24 mouse cellular contexts compared by ENCODE assay signal in genomic region chr14:108021331-108021730, GRCm38 (mm10).
A peak's percentile ranks its signal among the peaks of the same experiment; 100 is the strongest.
DNase-seq lines count a peak whose midpoint lies in the region; ATAC-seq and TF ChIP-seq lines count a peak whose summit lies in the region.
"Had no signal": no experiment of that assay in that cellular context is flagged by ENCODE, and none has a peak within 500 bp of the region (broad histone marks: within the 10 kb centered on the region; RNA-seq: fewer than 3 reads in every experiment).

No protein-coding gene starts in this region.

- 60% methylated on average over 7 of the region's 7 CpGs for WGBS in forebrain, embryonic 15.5 days
- WGBS in forebrain, embryonic 12.5 days, result 86% methylated on average over 7 of the region's 7 CpGs
- 89% methylated on average over 7 of the region's 7 CpGs for WGBS in midbrain, embryonic 11.5 days
- 94% methylated on average over 7 of the region's 7 CpGs for WGBS in midbrain, embryonic 14.5 days

- H3K27me3 ChIP-seq in forebrain, embryonic 15.5 days, result no peaks in the 10 kb centered on the region
- no peaks in the 10 kb centered on the region for H3K27me3 ChIP-seq in forebrain, embryonic 12.5 days
- H3K27me3 ChIP-seq in midbrain, embryonic 11.5 days (ENCODE audit: control insufficient read depth, insufficient read depth, low read length), result no peaks in the 10 kb centered on the region
- H3K27me3 ChIP-seq in midbrain, embryonic 14.5 days (ENCODE audit: control insufficient read depth, insufficient read depth, low read length), result no peaks in the 10 kb centered on the region
- H3K27me3 ChIP-seq: CH12.LX; embryonic facial prominence, embryonic 13.5 days; embryonic facial prominence, embryonic 15.5 days; Patski had no signal

- no peak overlapping the region for H3K27ac ChIP-seq in forebrain, embryonic 15.5 days (replicated peaks)
- H3K27ac ChIP-seq in forebrain, embryonic 12.5 days, result no peak overlapping the region
- no peak overlapping the region for H3K27ac ChIP-seq in midbrain, embryonic 11.5 days (ENCODE audit: low read depth, low read length)
- H3K27ac ChIP-seq in midbrain, embryonic 14.5 days (replicated peaks; ENCODE audit: low read depth, low read length), result no peak overlapping the region
- H3K27ac ChIP-seq: embryonic facial prominence, embryonic 13.5 days; embryonic facial prominence, embryonic 15.5 days had no signal

- DNase-seq in midbrain, embryonic 11.5 days (ENCODE audit: low spot score, missing footprints), result peak; percentile 28
- DNase-seq in midbrain, embryonic 14.5 days, result no peak
- peak; percentile 60 for DNase-seq in brain, embryonic 14.5 days (ENCODE audit: low read depth)
- no peak for DNase-seq in frontal cortex, postnatal 14 days (ENCODE audit: low spot score in 2 of 2)
- DNase-seq: adrenal gland, adult 8-10 months; adrenal gland, postnatal 14 days; adrenal gland, postnatal 36 days; B cell, adult 2 months; cerebellum, adult 11 months; cerebellum, adult 18-20 months; cerebellum, adult 8-10 months; cerebellum, adult 9-11 months; cerebellum, postnatal 36 days; embryo, embryonic 11 days had no signal

- 0 out of 2 replicates have a peak, but pooled peaks have one; percentile 36 for ATAC-seq in forebrain, embryonic 15.5 days (replicated peaks)
- no peak for ATAC-seq in forebrain, embryonic 12.5 days (ENCODE audit: low FRiP score)
- no peak for ATAC-seq in midbrain, embryonic 11.5 days (ENCODE audit: low FRiP score)
- no peak for ATAC-seq in midbrain, embryonic 14.5 days (ENCODE audit: low FRiP score, low TSS enrichment)
- ATAC-seq: activated CD4-positive, CD25-positive, alpha-beta regulatory T cell, adult 4 months; CD4-positive, CD25-positive, alpha-beta regulatory T cell, adult 4 months; Patski had no signal

- H3K4me2 ChIP-seq in forebrain, embryonic 15.5 days (replicated peaks), result no peak overlapping the region
- no peak overlapping the region for H3K4me2 ChIP-seq in forebrain, embryonic 12.5 days
- H3K4me2 ChIP-seq in midbrain, embryonic 11.5 days, result no peak overlapping the region
- no peak overlapping the region for H3K4me2 ChIP-seq in midbrain, embryonic 14.5 days (ENCODE audit: low read length)
- H3K4me2 ChIP-seq: embryonic facial prominence, embryonic 13.5 days; embryonic facial prominence, embryonic 15.5 days had no signal

- H3K4me3 ChIP-seq in forebrain, embryonic 15.5 days, result no peak overlapping the region
- no peak overlapping the region for H3K4me3 ChIP-seq in forebrain, embryonic 12.5 days (replicated peaks)
- no peak overlapping the region for H3K4me3 ChIP-seq in midbrain, embryonic 11.5 days (ENCODE audit: low read depth, low read length)
- no peak overlapping the region for H3K4me3 ChIP-seq in midbrain, embryonic 14.5 days (replicated peaks; ENCODE audit: low read depth, low read length)
- H3K4me3 ChIP-seq: embryonic facial prominence, embryonic 13.5 days; embryonic facial prominence, embryonic 15.5 days; erythroblast, embryonic 14.5 days had no signal

- no peaks in the 10 kb centered on the region for H3K36me3 ChIP-seq in forebrain, embryonic 15.5 days
- H3K36me3 ChIP-seq in forebrain, embryonic 12.5 days (replicated peaks), result no peaks in the 10 kb centered on the region
- H3K36me3 ChIP-seq in midbrain, embryonic 11.5 days (ENCODE audit: control insufficient read depth, insufficient read depth, low read length), result no peaks in the 10 kb centered on the region
- no peaks in the 10 kb centered on the region for H3K36me3 ChIP-seq in midbrain, embryonic 14.5 days (ENCODE audit: control insufficient read depth, insufficient read depth, low read length)
- H3K36me3 ChIP-seq: embryonic facial prominence, embryonic 13.5 days; embryonic facial prominence, embryonic 15.5 days; G1E had no signal

- no peak overlapping the region for H3K9ac ChIP-seq in forebrain, embryonic 15.5 days (replicated peaks)
- H3K9ac ChIP-seq in forebrain, embryonic 12.5 days, result no peak overlapping the region
- H3K9ac ChIP-seq in midbrain, embryonic 11.5 days (ENCODE audit: low read length), result no peak overlapping the region
- H3K9ac ChIP-seq in midbrain, embryonic 14.5 days (replicated peaks; ENCODE audit: low read length), result no peak overlapping the region
- H3K9ac ChIP-seq: embryonic facial prominence, embryonic 13.5 days; embryonic facial prominence, embryonic 15.5 days had no signal

- H3K9me3 ChIP-seq in forebrain, embryonic 15.5 days, result no peaks in the 10 kb centered on the region
- H3K9me3 ChIP-seq in forebrain, embryonic 12.5 days, result no peaks in the 10 kb centered on the region
- no peaks in the 10 kb centered on the region for H3K9me3 ChIP-seq in midbrain, embryonic 11.5 days (ENCODE audit: control insufficient read depth, low read length)
- no peaks in the 10 kb centered on the region for H3K9me3 ChIP-seq in midbrain, embryonic 14.5 days (ENCODE audit: control insufficient read depth, low read length)
- H3K9me3 ChIP-seq: embryonic facial prominence, embryonic 13.5 days; embryonic facial prominence, embryonic 15.5 days had no signal

- H3K4me1 ChIP-seq in forebrain, embryonic 15.5 days, result peaks cover 4% of the 10 kb centered on the region
- no peaks in the 10 kb centered on the region for H3K4me1 ChIP-seq in forebrain, embryonic 12.5 days
- H3K4me1 ChIP-seq in midbrain, embryonic 11.5 days (ENCODE audit: control insufficient read depth, insufficient read depth, low read length), result no peaks in the 10 kb centered on the region
- no peaks in the 10 kb centered on the region for H3K4me1 ChIP-seq in midbrain, embryonic 14.5 days (ENCODE audit: control insufficient read depth, insufficient read depth, low read length)
- H3K4me1 ChIP-seq: embryonic facial prominence, embryonic 13.5 days; embryonic facial prominence, embryonic 15.5 days had no signal

- no peak for TF ChIP-seq POLR2A in brain, embryonic 14.5 days (IDR thresholded peaks at IDR 0.05; ENCODE audit: borderline replicate concordance, extremely low read depth, insufficient read depth, insufficient read length, poor library complexity, severe bottlenecking)

- no peak for TF ChIP-seq CTCF in brain, embryonic 14.5 days (IDR thresholded peaks at IDR 0.05; ENCODE audit: borderline replicate concordance, extremely low read depth, insufficient read depth, insufficient read length)

Comparison
In these comparisons a context has a peak if more than half of its experiments do, and no peak if none do; other contexts are left out.
1. DNase-seq: peak in midbrain, embryonic 11.5 days (single experiment) and brain, embryonic 14.5 days (single experiment); none in midbrain, embryonic 14.5 days (single experiment) and frontal cortex, postnatal 14 days (0 of 2).